Mouse (Mus musculus): ENCODE measurements around the gene Rnasek.
A peak's percentile ranks its signal among the peaks of the same experiment; 100 is the strongest.

Gene Rnasek

GRCm38 (mm10) chr11:70235254-70235900 lies 4.3 kb downstream of the Rnasek start:
- DNase-seq: no peak

DNA sequence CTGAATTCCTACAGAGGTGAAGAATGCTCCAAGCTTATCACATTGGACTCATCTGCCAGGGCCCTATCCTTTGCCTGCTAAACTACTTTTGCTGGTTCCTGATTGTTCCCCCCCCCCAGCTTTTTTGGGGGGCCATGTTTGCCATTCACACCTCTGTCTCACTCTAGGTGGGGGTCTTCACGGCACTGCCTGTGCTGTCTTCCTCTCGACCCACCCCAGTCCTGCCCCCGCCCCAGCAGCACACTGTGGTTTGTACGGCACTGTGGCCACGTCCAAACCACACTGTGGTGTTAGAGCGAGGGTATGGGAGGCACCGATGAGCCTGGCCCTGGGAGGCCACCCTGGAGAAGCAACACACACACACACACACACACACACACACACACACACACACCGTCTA lies 5.1 kb downstream of the Rnasek start:
- no peak for DNase-seq

DNA sequence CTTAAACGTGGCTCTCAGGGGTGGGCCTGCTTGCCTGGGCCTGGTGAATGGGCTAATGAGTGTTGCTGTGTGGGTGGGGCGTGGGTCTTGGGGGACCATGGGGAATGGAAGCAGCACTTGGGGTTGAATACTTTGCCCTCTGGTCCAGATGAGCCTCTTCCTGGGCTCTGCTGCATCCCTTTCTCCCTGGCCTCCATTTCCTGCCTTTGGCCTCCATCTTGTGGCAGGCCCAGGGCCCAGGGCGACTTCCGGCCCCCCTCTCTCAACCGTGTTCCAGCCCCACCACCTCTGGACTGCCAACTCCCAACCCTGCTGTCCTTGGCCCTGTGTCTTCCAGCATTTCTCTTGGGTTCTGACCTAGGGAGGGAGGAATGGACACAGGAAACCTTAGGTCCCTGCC lies 5.6 kb downstream of the Rnasek start:
- no peak for DNase-seq

DNA sequence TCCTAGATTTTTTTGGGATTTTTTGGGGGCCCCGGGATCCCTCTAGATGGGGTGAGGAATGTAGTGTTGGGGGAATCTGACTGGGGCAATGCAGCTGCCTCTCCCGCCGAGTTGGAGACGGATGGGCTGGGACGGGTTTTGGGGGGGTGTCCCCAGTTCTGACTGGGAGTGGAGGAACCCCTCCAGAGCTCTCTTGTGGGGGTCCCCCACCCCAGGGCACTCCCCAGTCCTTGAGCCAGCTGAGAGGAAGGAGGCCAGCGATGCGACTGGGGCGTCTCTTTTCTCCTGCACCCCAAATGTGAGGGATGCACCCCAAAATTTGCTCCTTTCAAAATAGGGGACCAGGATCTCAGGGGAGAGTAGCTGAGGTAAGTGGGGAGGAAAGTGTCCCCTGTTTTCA lies 6.6 kb downstream of the Rnasek start:
- no peak for DNase-seq

GRCm38 (mm10) chr11:70232546-70232945 lies 7.1 kb downstream of the Rnasek start:
- DNase-seq: no peak

- DNase-seq: peak; percentile 53 to 62
These were observed 9.4 kb downstream of the Rnasek start for GRCm38 (mm10) chr11:70230239-70230727.

- DNase-seq: no peak
These were observed 10.2 kb downstream of the Rnasek start, which contains the start of gene Bcl6b for GRCm38 (mm10) chr11:70229260-70230010. Gene Bcl6b, minus strand, starts transcription at chr11:70229798.

GRCm38 (mm10) chr11:70228828-70229227 lies 10.8 kb downstream of the Rnasek start:
- peak; percentile 67 to 73 for DNase-seq

DNA sequence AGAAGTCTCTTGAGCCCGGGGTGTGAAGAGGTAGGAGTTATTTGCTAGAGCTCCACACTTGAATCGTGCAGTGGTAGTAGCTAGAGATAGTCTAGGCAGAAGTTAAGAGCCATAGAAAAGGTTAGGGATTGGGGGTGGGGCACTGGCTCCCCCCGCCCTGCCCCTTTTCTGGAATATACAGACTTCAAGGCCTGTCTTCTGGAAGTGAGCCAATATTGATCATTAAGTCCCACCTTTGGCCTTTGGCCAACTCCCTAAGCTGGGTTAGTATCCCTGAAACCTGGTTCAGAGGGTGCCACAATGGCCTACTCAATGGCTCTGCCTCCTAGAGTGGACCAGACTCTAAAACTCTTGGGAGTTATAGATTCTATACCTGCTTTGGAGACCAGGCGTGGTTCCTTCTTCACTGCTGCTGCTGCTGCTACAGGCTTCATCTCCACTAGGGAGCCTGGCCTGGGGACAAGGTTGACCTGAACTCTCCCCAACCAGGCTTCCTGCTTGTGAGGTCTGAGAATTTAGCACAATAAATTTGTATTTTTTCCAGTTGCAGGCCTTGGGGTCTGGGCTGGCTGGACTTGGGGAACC lies 11.9 kb downstream of the Rnasek start:
- DNase-seq: no peak

DNA sequence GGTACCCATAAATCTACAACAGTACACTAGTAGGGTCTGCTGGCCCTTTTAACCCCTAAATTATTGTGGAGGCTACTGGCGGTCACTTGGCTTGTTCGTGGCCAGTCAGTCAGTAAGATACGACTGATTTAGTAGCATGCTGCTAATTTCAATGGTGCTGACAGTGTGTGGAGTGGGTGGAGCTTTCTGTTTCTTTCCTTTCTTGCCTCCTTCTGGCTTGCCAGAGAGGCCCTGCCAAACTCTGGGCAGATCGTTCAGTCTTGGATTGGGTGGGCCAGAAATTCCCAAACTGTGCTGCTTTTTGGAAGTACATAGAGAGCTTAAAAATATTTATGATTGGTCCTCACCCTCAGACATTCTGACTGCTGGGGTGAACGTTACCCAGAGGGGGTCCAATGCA lies 12.5 kb downstream of the Rnasek start:
- DNase-seq: no peak

DNA sequence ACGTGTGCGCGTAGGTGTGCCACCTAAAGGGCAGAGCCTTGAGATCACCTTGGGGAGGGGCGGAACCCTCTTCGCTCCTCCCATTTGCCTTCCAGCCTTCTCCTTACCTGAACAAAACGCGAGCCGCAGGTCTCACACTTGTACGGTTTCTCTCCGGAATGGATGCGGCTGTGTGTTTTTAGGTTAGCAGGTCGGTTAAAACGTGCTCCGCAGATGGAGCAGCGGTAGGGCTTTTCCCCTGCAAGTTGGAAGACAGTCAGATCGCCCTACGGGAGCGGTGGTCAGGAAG lies 13.1 kb downstream of the Rnasek start:
- DNase-seq: no peak

DNA sequence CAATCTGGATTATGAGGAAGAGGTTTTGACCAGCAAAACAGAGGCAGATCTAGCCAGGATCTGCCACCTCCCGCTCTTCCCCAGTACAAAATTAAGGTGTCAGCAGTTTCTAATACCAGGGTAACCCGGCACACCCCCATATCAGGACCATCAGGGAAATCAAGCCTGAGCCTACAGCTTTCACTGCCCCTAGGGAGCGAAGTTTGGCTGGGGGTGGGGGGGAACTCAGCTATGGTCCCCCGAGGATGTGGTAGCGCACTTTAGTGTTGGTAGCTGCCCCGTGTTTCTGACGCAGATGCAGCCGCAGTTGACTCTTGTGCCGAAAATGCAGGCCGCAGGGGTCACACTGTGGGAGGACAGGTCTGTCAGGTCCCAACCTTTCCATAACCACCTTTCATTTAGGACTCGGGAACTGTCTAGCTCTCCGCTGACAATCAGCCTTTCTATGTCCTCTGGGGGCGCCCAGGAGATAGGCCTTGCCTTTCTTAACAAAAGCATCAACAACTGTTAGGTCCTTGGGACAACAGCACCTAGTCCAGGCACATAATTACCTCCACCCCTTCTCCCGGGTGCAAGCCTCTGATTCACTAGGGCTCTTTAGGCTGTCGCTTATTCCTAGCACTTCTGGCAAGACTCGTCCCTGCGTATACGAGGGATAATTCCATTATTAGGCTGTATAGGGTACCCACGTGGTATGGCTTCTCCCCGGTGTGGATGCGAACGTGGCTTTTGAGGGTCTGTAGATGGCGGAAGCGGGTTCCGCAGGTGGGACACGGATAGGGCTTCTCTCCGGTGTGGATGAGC lies 13.6 kb downstream of the Rnasek start:
- no peak for DNase-seq

DNA sequence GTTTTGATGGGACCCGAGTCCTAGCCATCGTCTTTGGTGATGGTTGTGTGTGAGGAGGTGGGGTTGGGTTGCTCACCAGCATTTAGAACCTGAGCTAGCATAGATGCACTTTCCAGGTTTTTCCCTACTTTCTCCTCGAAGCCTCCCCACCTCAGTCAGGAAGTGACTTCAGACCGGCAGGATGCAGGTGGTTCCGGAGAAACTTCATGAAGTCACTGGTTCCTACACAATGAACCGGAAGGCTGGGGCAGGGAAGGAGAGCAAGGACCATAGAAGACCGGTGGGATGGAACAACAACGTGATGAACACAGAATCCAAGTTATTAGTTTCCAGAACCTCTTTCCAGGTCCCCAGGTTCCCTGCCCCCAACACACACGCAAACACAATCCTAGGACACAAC lies 15.9 kb downstream of the Rnasek start:
- no peak for DNase-seq

DNA sequence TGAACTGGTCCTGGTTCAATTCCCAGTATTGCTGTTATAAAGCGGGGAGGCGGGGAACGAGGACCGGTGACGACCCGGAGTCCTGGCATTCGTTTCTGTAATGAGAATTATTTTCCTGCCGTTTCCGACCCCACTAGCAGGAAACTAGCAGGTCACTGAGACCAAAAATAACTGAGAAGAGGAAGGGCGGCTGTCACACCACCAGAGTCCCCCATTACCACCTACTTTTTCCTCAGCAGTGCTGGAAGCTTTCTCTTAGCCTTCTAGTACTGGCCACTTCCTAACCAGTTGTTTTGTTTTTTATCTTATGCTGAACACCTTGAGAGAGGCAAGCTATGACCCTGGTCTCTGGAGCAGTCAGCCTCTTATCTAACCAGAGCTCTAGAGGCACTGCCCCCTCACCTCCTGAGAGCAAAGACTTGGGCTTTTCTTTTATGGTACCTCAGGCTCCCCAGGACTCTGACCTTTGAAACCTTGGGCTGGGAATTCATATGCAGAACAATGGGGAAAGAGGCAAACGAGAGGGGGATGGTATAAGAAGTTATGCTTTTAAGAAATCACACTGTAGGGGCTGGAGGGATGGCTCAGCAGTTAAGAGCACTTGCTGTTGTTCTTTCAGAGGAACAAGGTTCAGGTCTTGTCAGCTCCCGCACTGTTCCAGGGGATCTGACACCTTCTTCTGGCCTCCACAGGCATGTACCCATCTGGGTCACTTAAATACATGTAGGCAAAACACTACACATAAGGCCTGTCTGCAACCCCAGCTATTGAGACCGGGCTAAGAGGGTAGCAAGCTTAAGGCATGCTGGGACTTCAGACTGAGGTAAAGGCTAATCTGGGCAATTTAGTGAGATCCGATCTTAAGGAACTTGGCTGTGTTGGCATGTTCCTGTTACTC lies 17.8 kb downstream of the Rnasek start:
- no peak for DNase-seq

DNA sequence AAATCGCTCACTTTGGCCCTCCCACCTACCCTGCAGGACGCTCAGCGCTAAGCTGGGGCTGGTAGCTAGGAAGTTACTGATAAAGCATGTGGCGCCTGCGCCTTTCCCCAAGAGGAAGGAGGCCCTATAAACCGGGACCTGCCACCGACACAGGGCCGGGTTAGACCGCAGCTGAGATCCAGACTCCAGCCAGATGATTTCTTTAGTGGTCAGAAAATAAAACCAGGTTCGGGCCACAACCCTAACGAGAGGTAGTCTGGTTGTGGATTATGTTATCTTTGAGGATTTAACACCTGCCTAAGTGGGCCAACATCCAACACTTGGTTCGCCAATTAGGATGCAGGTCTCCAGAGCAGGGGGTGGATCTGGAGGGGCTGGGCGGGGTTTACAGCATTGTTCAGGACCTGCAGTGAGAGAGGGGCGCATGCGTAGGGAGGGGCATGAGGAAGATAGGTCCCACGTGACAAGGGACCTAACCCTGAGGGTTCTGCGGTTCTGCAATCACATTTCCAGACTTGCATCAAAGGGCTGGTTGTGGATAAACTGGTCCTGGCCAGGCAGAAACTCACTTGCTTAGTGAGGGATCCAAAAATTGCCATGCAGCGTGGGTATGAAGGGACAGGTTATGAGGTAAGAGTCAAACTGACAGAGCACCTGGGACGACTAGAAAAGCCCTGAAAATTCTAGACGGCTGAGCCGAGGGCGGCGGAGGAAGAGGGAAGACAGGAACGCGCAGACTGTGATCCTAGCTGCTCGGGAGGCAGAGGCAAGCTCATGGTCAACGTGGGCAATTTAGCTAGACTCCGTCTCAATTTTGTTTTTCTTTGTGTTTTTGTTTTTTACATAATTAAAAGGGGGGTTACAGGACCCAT lies 18.7 kb downstream of the Rnasek start, which contains the start of gene Slc16a13:
Gene Slc16a13 (minus strand): TSS at position 334 of the 872 bp plus-strand sequence.
- DNase-seq: peak; percentile 81 to 90

GRCm38 (mm10) chr11:70220323-70220722 lies 19.3 kb downstream of the Rnasek start:
- DNase-seq: no peak

DNA sequence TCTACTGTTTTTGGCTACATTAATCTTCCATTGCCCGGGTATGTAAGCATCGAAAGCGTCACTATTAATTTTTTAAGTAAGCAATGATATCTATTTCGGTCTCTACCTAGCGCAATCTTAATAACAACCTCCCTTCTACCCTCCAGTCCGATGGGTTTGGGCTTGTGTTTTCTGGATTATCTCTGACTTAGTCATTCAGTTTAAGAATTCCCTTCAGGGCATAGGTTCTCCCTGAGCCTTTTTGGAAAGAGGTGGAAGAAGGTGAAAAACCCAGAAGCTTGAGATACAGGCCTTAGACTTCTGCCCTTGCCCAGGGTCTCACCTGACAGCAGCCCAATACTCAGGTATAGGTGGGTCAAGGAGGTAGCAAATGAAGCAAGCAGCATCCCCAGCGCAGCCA lies 19.8 kb downstream of the Rnasek start:
- no peak for DNase-seq

DNA sequence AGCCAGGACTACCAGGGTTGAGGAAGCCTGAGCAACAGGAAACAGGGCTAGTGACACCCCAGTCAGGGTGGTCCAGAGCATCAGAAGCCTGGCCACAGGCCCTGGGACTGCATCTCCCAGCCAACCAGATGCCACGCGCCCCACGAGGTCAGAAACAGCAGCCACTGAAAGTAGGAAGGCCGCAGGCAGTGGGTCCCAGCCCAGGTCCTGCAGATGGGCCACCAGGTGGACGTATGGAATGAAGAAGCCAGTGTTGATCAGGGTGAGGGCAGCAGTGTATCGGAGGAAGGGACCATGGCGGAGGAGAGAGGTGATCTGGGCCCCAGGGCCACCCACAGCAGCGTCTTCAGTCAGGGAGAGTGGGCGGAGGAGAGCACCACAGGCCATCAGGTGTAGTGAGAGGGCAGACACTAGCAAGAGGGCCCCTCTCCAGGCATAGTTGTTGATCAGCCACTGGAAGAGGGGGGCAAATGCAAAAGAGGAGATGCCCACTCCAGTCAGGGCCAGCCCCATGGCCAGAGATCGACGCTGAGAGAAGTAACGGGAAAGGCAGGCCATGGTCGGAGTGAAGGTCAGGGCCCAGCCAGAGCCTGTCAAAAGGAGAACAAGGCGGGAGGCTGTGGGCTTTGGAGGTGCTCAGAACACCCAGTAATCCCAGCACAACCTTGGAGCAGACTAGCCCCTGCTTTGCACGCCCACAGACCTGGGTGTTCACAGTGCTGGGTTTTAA lies 20.7 kb downstream of the Rnasek start:
- DNase-seq: no peak

GRCm38 (mm10) chr11:70218039-70218438 lies 21.6 kb downstream of the Rnasek start:
- no peak for DNase-seq

- DNase-seq: no peak
These were observed 23.5 kb downstream of the Rnasek start for GRCm38 (mm10) chr11:70216103-70216502.

Measured in thymus, adult 18-20 months (tissue).